Mouse (Mus musculus): Measurements from ENCODE around the gene Suclg2.

Suclg2 gene

GRCm38 (mm10) chr6:95445036-95445435 is 273.6 kb downstream of the Suclg2 start:
- no peaks in the 10 kb centered on the region for H3K36me3 ChIP-seq (ENCODE audit: insufficient read depth, low read length)
- H3K4me3 ChIP-seq (replicated peaks; ENCODE audit: low read length): no peak overlapping the region
- H3K27me3 ChIP-seq (ENCODE audit: insufficient read depth, low read length): no peaks in the 10 kb centered on the region
- TF ChIP-seq CTCF (conservative IDR thresholded peaks at IDR 0.05; ENCODE audit: low read length) (no peak), POU5F1 (IDR thresholded peaks at IDR 0.05; ENCODE audit: borderline replicate concordance, low read length) (no peak), NANOG (IDR thresholded peaks at IDR 0.05; ENCODE audit: borderline replicate concordance, low read length) (no peak)
- H3K9me3 ChIP-seq (ENCODE audit: low read length): peaks cover 10% of the 10 kb centered on the region; the same call in 1 of the 2 replicates
- H3K4me1 ChIP-seq (replicated peaks; ENCODE audit: low read depth, low read length): no peaks in the 10 kb centered on the region

Measured in E14TG2a.4 (cell line).